Mouse (Mus musculus): ENCODE results near the gene Grm8. TPM values are rescaled to one million over a fixed set of nuclear protein-coding genes. Genes with fewer than 3 reads are reported as not detected.

The Grm8 gene
- polyA plus RNA-seq, 1 experiment from 2014 or later = 0.19 TPM

- no peak for ATAC-seq (ENCODE audit: extremely low read depth, insufficient number of reproducible peaks, low FRiP score, low TSS enrichment)
- no peaks in the 10 kb centered on the region for H3K27me3 ChIP-seq (replicated peaks)
- H3K9ac ChIP-seq = no peak overlapping the region
- H3K9me3 ChIP-seq = no peaks in the 10 kb centered on the region
- no peaks in the 10 kb centered on the region for H3K4me1 ChIP-seq
- no peaks in the 10 kb centered on the region for H3K36me3 ChIP-seq
- H3K4me3 ChIP-seq = no peak overlapping the region
- no peak overlapping the region for H3K4me2 ChIP-seq
- 74% methylated on average over 4 of the region's 4 CpGs for WGBS
- H3K27ac ChIP-seq (replicated peaks) = no peak overlapping the region
These were observed 359.2 kb downstream of the Grm8 start for GRCm38 (mm10) chr6:27775646-27776271.

- H3K9me3 ChIP-seq = no peaks in the 10 kb centered on the region
- H3K27ac ChIP-seq (replicated peaks) = no peak overlapping the region
- H3K4me2 ChIP-seq = no peak overlapping the region
- no peaks in the 10 kb centered on the region for H3K27me3 ChIP-seq (replicated peaks)
- no peaks in the 10 kb centered on the region for H3K4me1 ChIP-seq
- ATAC-seq (ENCODE audit: extremely low read depth, insufficient number of reproducible peaks, low FRiP score, low TSS enrichment) = no peak
- no peaks in the 10 kb centered on the region for H3K36me3 ChIP-seq
- no peak overlapping the region for H3K4me3 ChIP-seq
- WGBS = 79% methylated on average over 6 of the region's 6 CpGs
- no peak overlapping the region for H3K9ac ChIP-seq
These were observed 372.9 kb downstream of the Grm8 start for GRCm38 (mm10) chr6:27762061-27762460.

GRCm38 (mm10) chr6:27753290-27753829 is 381.6 kb downstream of the Grm8 start:
- no peak for ATAC-seq (ENCODE audit: extremely low read depth, insufficient number of reproducible peaks, low FRiP score, low TSS enrichment)
- Histone ChIP-seq H3K4me2 (no peak overlapping the region), H3K27ac (replicated peaks) (no peak overlapping the region), H3K36me3 (no peaks in the 10 kb centered on the region), H3K27me3 (replicated peaks) (no peaks in the 10 kb centered on the region), H3K9me3 (no peaks in the 10 kb centered on the region), H3K4me1 (no peaks in the 10 kb centered on the region), H3K9ac (no peak overlapping the region), H3K4me3 (no peak overlapping the region)
- 87% methylated on average over 2 of the region's 2 CpGs for WGBS

GRCm38 (mm10) chr6:27746493-27746892 is 388.5 kb downstream of the Grm8 start:
- H3K27me3 ChIP-seq (replicated peaks) = no peaks in the 10 kb centered on the region
- H3K4me2 ChIP-seq = no peak overlapping the region
- 69% methylated on average over 4 of the region's 4 CpGs for WGBS
- H3K9me3 ChIP-seq = no peaks in the 10 kb centered on the region
- H3K36me3 ChIP-seq = no peaks in the 10 kb centered on the region
- no peak overlapping the region for H3K9ac ChIP-seq
- no peak for ATAC-seq (ENCODE audit: extremely low read depth, insufficient number of reproducible peaks, low FRiP score, low TSS enrichment)
- H3K4me1 ChIP-seq = no peaks in the 10 kb centered on the region
- H3K4me3 ChIP-seq = no peak overlapping the region
- H3K27ac ChIP-seq (replicated peaks) = no peak overlapping the region

DNA sequence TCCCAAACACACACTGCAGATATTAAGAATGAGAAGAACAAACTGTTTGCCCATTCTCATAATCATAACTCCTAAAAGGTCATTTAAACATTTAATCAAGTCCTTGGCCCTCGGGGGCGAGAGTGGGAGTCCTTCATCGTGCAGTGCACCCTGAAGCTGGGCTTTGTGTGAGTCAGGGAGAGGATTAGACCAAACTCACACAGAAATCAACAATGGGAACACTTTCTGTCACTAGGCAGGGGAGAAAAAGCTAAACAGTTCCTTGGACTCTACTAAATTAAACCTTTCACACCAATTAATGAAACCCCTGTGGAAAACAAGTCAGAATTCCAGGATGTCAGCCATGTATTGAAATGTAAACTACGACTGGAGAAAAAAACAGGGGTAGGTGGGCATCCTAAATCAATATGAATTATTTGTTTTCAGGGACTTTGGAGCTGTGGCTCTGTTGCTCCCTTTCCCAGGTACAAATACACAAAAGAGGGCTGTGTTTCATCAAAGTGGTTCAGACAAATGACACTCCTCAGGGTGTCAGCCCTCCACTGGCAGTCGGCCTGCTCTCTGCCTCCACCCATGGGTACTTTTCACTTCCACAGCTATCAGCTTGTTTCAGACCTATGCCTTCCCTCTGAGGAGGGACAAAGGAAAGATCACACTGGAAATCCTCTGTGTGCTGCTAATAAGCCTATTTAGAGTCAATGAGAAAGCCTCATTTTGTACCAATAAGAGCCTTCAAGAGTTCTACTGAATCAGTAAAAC is 389.1 kb downstream of the Grm8 start:
- Histone ChIP-seq H3K27ac (replicated peaks) (no peak overlapping the region), H3K9me3 (no peaks in the 10 kb centered on the region), H3K36me3 (no peaks in the 10 kb centered on the region), H3K27me3 (replicated peaks) (no peaks in the 10 kb centered on the region), H3K4me1 (no peaks in the 10 kb centered on the region), H3K9ac (no peak overlapping the region), H3K4me2 (no peak overlapping the region), H3K4me3 (no peak overlapping the region)
- 40% methylated on average over 5 of the region's 5 CpGs for WGBS
- ATAC-seq (ENCODE audit: extremely low read depth, insufficient number of reproducible peaks, low FRiP score, low TSS enrichment) = no peak

GRCm38 (mm10) chr6:27689382-27689781 is 445.6 kb downstream of the Grm8 start:
- Histone ChIP-seq H3K9ac (no peak overlapping the region), H3K27ac (replicated peaks) (no peak overlapping the region), H3K27me3 (replicated peaks) (no peaks in the 10 kb centered on the region), H3K4me3 (no peak overlapping the region), H3K4me2 (no peak overlapping the region), H3K4me1 (no peaks in the 10 kb centered on the region), H3K9me3 (no peaks in the 10 kb centered on the region), H3K36me3 (no peaks in the 10 kb centered on the region)
- ATAC-seq (ENCODE audit: extremely low read depth, insufficient number of reproducible peaks, low FRiP score, low TSS enrichment) = no peak
- WGBS = 79% methylated on average over 3 of the region's 3 CpGs

DNA sequence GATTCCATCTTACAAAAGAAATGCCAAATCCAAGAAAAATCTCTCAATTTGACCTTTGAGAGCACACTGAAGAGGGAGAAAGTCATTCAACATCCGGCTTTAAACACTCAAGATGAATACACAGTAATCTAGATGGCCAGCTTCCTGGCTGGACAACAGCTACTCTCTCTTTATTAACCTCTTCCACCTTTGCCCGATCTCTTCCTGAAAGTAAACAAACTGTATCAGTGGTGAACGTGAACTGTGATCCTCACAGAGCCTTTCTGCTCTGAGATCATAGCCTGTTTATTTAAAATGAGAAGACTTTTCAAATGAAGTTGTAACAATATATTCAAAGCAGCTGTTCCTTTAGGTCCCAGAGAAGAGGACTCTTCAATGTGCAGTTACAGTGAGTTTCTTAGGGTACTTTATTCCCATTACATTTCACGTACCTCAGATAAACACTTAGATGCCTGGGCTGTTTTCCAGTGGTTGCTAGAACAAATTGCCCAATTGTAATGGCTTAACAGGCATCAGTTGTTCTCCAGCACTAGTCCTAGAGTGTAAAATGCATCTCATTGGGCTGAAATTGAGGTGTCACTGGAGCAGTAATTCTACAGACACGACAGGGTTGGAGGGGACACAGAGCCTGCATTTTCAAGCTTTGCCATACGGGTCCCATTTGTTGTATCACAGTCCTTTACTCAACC is 473.1 kb downstream of the Grm8 start:
- H3K9ac ChIP-seq = no peak overlapping the region
- no peaks in the 10 kb centered on the region for H3K4me1 ChIP-seq
- no peak overlapping the region for H3K4me2 ChIP-seq
- no peaks in the 10 kb centered on the region for H3K9me3 ChIP-seq
- 47% methylated on average over 6 of the region's 6 CpGs for WGBS
- ATAC-seq (ENCODE audit: extremely low read depth, insufficient number of reproducible peaks, low FRiP score, low TSS enrichment) = no peak
- H3K4me3 ChIP-seq = no peak overlapping the region
- no peak overlapping the region for H3K27ac ChIP-seq (replicated peaks)
- H3K36me3 ChIP-seq = no peaks in the 10 kb centered on the region
- H3K27me3 ChIP-seq (replicated peaks) = no peaks in the 10 kb centered on the region

DNA sequence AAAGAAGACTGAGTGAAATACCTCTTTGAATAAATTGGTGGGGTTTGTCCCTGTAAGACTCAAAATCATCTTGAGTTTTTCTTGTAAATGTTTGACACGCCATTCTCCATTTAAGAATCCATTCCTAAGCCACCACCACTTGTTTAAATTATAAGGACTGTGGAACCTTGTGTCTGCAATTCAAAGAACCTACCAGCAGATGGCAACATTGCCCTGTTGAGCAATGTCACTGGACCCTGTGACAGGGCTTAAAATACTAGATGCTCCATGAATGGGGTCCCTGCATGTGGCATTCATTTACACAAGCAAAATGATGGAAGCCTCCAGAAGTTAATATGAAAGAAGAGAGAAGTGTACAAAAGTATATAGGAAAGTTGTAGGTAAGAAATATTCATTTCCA is 477.5 kb downstream of the Grm8 start:
- Histone ChIP-seq H3K27ac (replicated peaks) (no peak overlapping the region), H3K9ac (no peak overlapping the region), H3K4me3 (no peak overlapping the region), H3K36me3 (no peaks in the 10 kb centered on the region), H3K4me2 (no peak overlapping the region), H3K27me3 (replicated peaks) (no peaks in the 10 kb centered on the region), H3K4me1 (no peaks in the 10 kb centered on the region), H3K9me3 (no peaks in the 10 kb centered on the region)
- WGBS = 60% methylated on average over 1 of the region's 1 CpGs
- no peak for ATAC-seq (ENCODE audit: extremely low read depth, insufficient number of reproducible peaks, low FRiP score, low TSS enrichment)

DNA sequence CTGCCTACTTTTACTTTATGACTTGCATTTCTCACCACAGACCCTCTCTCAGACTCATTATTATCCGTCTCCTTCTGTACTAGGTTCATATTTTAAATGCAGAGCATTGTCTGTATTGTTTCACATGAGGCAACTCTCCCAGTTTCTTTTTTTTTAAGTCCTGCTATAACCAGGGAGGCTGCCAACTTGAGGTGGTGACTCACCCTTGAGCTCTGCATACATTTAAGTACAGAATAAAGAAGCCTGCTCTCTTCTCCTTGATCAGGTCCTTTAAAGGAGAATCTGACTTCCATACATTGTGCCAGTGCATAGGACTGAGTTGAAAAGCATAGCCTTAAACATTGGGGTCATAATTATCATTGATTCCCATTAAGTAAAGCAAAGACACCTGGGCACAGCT is 488.5 kb downstream of the Grm8 start:
- 50% methylated on average over 1 of the region's 1 CpGs for WGBS
- Histone ChIP-seq H3K4me1 (no peaks in the 10 kb centered on the region), H3K4me2 (no peak overlapping the region), H3K9me3 (no peaks in the 10 kb centered on the region), H3K9ac (no peak overlapping the region), H3K36me3 (no peaks in the 10 kb centered on the region), H3K27ac (replicated peaks) (no peak overlapping the region), H3K27me3 (replicated peaks) (no peaks in the 10 kb centered on the region), H3K4me3 (no peak overlapping the region)
- no peak for ATAC-seq (ENCODE audit: extremely low read depth, insufficient number of reproducible peaks, low FRiP score, low TSS enrichment)

GRCm38 (mm10) chr6:27645054-27645453 is 489.9 kb downstream of the Grm8 start:
- 53% methylated on average over 5 of the region's 5 CpGs for WGBS

GRCm38 (mm10) chr6:27635898-27636297 is 499.1 kb downstream of the Grm8 start:
- no peak overlapping the region for H3K4me3 ChIP-seq
- H3K4me2 ChIP-seq = no peak overlapping the region
- H3K9me3 ChIP-seq = no peaks in the 10 kb centered on the region
- H3K4me1 ChIP-seq = no peaks in the 10 kb centered on the region
- no peak overlapping the region for H3K27ac ChIP-seq (replicated peaks)
- H3K27me3 ChIP-seq (replicated peaks) = no peaks in the 10 kb centered on the region
- no peaks in the 10 kb centered on the region for H3K36me3 ChIP-seq
- 80% methylated on average over 3 of the region's 3 CpGs for WGBS
- H3K9ac ChIP-seq = no peak overlapping the region
- no peak for ATAC-seq (ENCODE audit: extremely low read depth, insufficient number of reproducible peaks, low FRiP score, low TSS enrichment)

More at GRCm38 (mm10) chr6:27645054-27645453, 489.9 kb downstream of the Grm8 start:
- no peaks in the 10 kb centered on the region for H3K27me3 ChIP-seq (replicated peaks)
- H3K4me2 ChIP-seq = no peak overlapping the region
- H3K4me1 ChIP-seq = no peaks in the 10 kb centered on the region
- no peaks in the 10 kb centered on the region for H3K9me3 ChIP-seq
- H3K27ac ChIP-seq (replicated peaks) = no peak overlapping the region
- no peaks in the 10 kb centered on the region for H3K36me3 ChIP-seq
- H3K4me3 ChIP-seq = no peak overlapping the region
- H3K9ac ChIP-seq = no peak overlapping the region
- no peak for ATAC-seq (ENCODE audit: extremely low read depth, insufficient number of reproducible peaks, low FRiP score, low TSS enrichment)
